Mouse (Mus musculus): ENCODE data around the gene Cd274. TPM values are rescaled to one million over a fixed set of nuclear protein-coding genes. Genes with fewer than 3 reads are reported as not detected.

The Cd274 gene
- total and polyA plus RNA-seq, 3 experiments, result 6.7 to 15.9 (median 7.4) TPM

DNA sequence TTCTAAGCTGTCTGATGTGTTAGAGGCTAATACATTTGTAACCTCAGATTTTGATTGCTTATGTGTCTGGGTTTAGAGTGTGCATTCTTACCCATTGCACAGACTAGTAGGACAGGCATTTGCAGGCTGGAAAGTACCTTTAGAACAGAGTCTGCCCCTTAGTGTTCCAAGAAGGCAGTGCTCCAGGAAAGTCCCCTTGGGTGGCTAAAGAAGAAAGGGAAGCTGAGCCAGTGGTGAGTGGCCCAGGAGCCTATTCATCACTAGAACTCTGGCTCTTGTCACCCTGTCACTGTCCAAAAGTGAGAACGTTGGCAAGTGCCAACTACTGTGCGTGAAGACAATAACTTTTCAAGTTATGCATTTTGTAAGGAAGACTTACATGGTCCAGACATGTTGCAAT is 50.6 kb downstream of the Cd274 start:
- Histone ChIP-seq H3K4me2 (ENCODE audit: insufficient read depth, low read depth, poor library complexity, severe bottlenecking) (no peak overlapping the region), H3K27me3 (replicated peaks) (no peaks in the 10 kb centered on the region), H3K79me2 (replicated peaks; ENCODE audit: control insufficient read depth, extremely low read depth, insufficient read depth, poor library complexity, severe bottlenecking) (no peaks in the 10 kb centered on the region), H3K27ac (ENCODE audit: insufficient read depth, low read depth) (no peak overlapping the region), H3K36me3 (replicated peaks in 1 of 2; ENCODE audit: control insufficient read depth in 1 of 2, insufficient read depth in 1 of 2, low read length in 1 of 2) (no peaks in the 10 kb centered on the region), H3K9ac (ENCODE audit: insufficient read depth, low read depth) (no peak overlapping the region), H3K4me1 (ENCODE audit: control insufficient read depth in 1 of 2, insufficient read depth in 2 of 2) (peaks cover 16 to 76% of the 10 kb centered on the region in 2 experiments), H3K9me3 (replicated peaks; ENCODE audit: low read length) (no peaks in the 10 kb centered on the region), H3K4me3 (replicated peaks in 1 of 3; ENCODE audit: low read depth in 2 of 3, low read length in 2 of 3, poor library complexity in 1 of 3) (no peak overlapping the region)
- DNase-seq (ENCODE audit: extremely low read depth), result no peak
- in situ Hi-C loops (cut with MboI; ENCODE audit: low pct_ligation_motif_present, low pct_unique_long_range_greater_than_20kb, low sequenced_read_pairs) (no loop called here), dilution Hi-C loops (cut with MboI; ENCODE audit: extremely low pct_ligation_motif_present, extremely low pct_unique_long_range_greater_than_20kb, low sequenced_read_pairs) (no loop called here)
- TF ChIP-seq PAX5 (IDR thresholded peaks at IDR 0.05; ENCODE audit: low read length) (no peak), SMC3 (IDR thresholded peaks at IDR 0.05; ENCODE audit: low read depth, low read length) (peak; percentile 49), IRF4 (IDR thresholded peaks at IDR 0.05; ENCODE audit: low read depth, low read length) (0 out of 2 replicates have a peak, but pooled peaks have one; percentile 14), MAX (IDR thresholded peaks at IDR 0.05; ENCODE audit: low read length) (no peak), ZNF384 (IDR thresholded peaks at IDR 0.05; ENCODE audit: low read depth, low read length) (no peak), CTCF (conservative IDR thresholded peaks at IDR 0.05 in 1 of 2, IDR thresholded peaks at IDR 0.05 in 1 of 2; ENCODE audit: low read depth in 2 of 2, low read length in 2 of 2) (peak in 1 of 2 experiments; percentile 34; a peak in 1 of 4 replicates), JUN (IDR thresholded peaks at IDR 0.05; ENCODE audit: insufficient read depth, low read depth, low read length) (no peak), HCFC1 (IDR thresholded peaks at IDR 0.05; ENCODE audit: low read depth, low read length) (no peak), USF2 (conservative IDR thresholded peaks at IDR 0.05; ENCODE audit: low read depth, low read length) (no peak), MYC (IDR thresholded peaks at IDR 0.05; ENCODE audit: low read depth, low read length) (no peak), KAT2A (IDR thresholded peaks at IDR 0.05; ENCODE audit: insufficient replicate concordance, low read length) (no peak), BHLHE40 (IDR thresholded peaks at IDR 0.05; ENCODE audit: low read depth, low read length) (no peak), RAD21 (IDR thresholded peaks at IDR 0.05; ENCODE audit: low read depth, low read length) (peak; percentile 23), E2F4 (IDR thresholded peaks at IDR 0.05; ENCODE audit: insufficient replicate concordance, low read depth, low read length) (no peak)

DNA sequence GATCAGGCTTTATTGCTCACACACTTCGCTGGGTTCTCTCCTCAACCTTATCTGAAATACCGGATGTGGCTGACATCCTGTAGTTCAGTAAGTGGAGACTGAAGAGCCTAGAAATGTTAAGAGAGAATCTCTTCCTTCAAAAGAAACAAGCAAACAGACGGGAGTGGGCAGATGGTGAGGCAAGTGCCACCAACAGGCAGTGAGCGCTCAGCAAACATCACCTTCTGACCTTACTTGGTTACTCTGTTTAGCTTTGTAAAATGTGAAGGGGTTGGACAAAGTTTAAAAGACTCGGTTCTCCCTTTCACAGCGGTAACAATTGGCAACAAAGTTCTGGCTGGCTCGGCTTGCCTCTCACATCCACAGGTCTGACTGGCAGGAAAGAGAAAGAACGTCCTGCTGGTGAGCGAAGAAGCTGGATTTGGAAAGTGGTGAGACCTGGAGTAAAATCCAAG is 51.4 kb downstream of the Cd274 start:
- Histone ChIP-seq H3K9me3 (replicated peaks; ENCODE audit: low read length) (no peaks in the 10 kb centered on the region), H3K27ac (ENCODE audit: insufficient read depth, low read depth) (no peak overlapping the region), H3K36me3 (replicated peaks in 1 of 2; ENCODE audit: control insufficient read depth in 1 of 2, insufficient read depth in 1 of 2, low read length in 1 of 2) (no peaks in the 10 kb centered on the region), H3K4me3 (replicated peaks in 1 of 3; ENCODE audit: low read depth in 2 of 3, low read length in 2 of 3, poor library complexity in 1 of 3) (no peak overlapping the region), H3K27me3 (replicated peaks) (no peaks in the 10 kb centered on the region), H3K9ac (ENCODE audit: insufficient read depth, low read depth) (no peak overlapping the region), H3K4me1 (ENCODE audit: control insufficient read depth in 1 of 2, insufficient read depth in 2 of 2) (peaks cover 19 to 80% of the 10 kb centered on the region in 2 experiments), H3K79me2 (replicated peaks; ENCODE audit: control insufficient read depth, extremely low read depth, insufficient read depth, poor library complexity, severe bottlenecking) (no peaks in the 10 kb centered on the region), H3K4me2 (ENCODE audit: insufficient read depth, low read depth, poor library complexity, severe bottlenecking) (no peak overlapping the region)
- in situ Hi-C loops (cut with MboI; ENCODE audit: low pct_ligation_motif_present, low pct_unique_long_range_greater_than_20kb, low sequenced_read_pairs) (no loop called here), dilution Hi-C loops (cut with MboI; ENCODE audit: extremely low pct_ligation_motif_present, extremely low pct_unique_long_range_greater_than_20kb, low sequenced_read_pairs) (no loop called here)
- DNase-seq (ENCODE audit: extremely low read depth), result no peak
- TF ChIP-seq RCOR1 (conservative IDR thresholded peaks at IDR 0.05; ENCODE audit: low read depth, low read length), result no peak
- TF ChIP-seq MAFK (IDR thresholded peaks at IDR 0.05; ENCODE audit: insufficient replicate concordance, low read length), result no peak
- TF ChIP-seq ZMIZ1 (IDR thresholded peaks at IDR 0.05; ENCODE audit: low read depth, low read length), result no peak
- no peak for TF ChIP-seq SIN3A (IDR thresholded peaks at IDR 0.05; ENCODE audit: low read length)
- TF ChIP-seq NRF1 (IDR thresholded peaks at IDR 0.05; ENCODE audit: low read depth, low read length), result no peak
- no peak for TF ChIP-seq CHD2 (IDR thresholded peaks at IDR 0.05; ENCODE audit: low read length)
- no peak for TF ChIP-seq MAZ (IDR thresholded peaks at IDR 0.05; ENCODE audit: low read depth, low read length)
- TF ChIP-seq ZKSCAN1 (IDR thresholded peaks at IDR 0.05; ENCODE audit: borderline replicate concordance, low read depth, low read length), result no peak
- no peak for TF ChIP-seq NELFE (IDR thresholded peaks at IDR 0.05; ENCODE audit: low read depth, low read length)
- no peak for TF ChIP-seq MXI1 (IDR thresholded peaks at IDR 0.05; ENCODE audit: low read depth, low read length)
- no peak for TF ChIP-seq ETS1 (conservative IDR thresholded peaks at IDR 0.05; ENCODE audit: low read depth, low read length)
- TF ChIP-seq ELF1 (IDR thresholded peaks at IDR 0.05; ENCODE audit: low read depth, low read length), result no peak
- TF ChIP-seq POLR2A (IDR thresholded peaks at IDR 0.05; ENCODE audit: low read depth, low read length), result no peak
- TF ChIP-seq IRF4 (IDR thresholded peaks at IDR 0.05; ENCODE audit: low read depth, low read length), result no peak
- no peak for TF ChIP-seq CTCF (conservative IDR thresholded peaks at IDR 0.05 in 1 of 2, IDR thresholded peaks at IDR 0.05 in 1 of 2; ENCODE audit: low read depth in 2 of 2, low read length in 2 of 2)
- no peak for TF ChIP-seq POLR2AphosphoS2 (IDR thresholded peaks at IDR 0.05; ENCODE audit: low read depth, low read length)
- no peak for TF ChIP-seq HCFC1 (IDR thresholded peaks at IDR 0.05; ENCODE audit: low read depth, low read length)
- TF ChIP-seq TCF12 (IDR thresholded peaks at IDR 0.05; ENCODE audit: low read depth, low read length), result no peak
